Mouse (Mus musculus) kidney, adult 2 months (tissue): ENCODE measurements around the gene Plod1. TPM values are rescaled to one million over a fixed set of nuclear protein-coding genes. Genes with fewer than 3 reads are reported as not detected.
A peak's percentile ranks its signal among the peaks of the same experiment; 100 is the strongest.

ENCODE experiments used
- DNase-seq: peaks from one replicate; pipeline ENCODE4 v3.0.0; 2021
- H3K27ac ChIP-seq: fragments of 200-500 bp; 2 replicates; pipeline ENCODE4 v1.5.1; 2012; ENCODE audit warnings: low read depth, low read length, control low read depth, inconsistent platforms; ENCODE audit not compliant: insufficient read depth
- H3K27me3 ChIP-seq: fragments of 200-500 bp; replicated peaks from 2 replicates; pipeline ENCODE4 v1.6.1; 2012; ENCODE audit warnings: mild to moderate bottlenecking, moderate library complexity, low read length, inconsistent platforms; ENCODE audit not compliant: control insufficient read depth, insufficient read depth
- H3K36me3 ChIP-seq: fragments of 200-500 bp; 2 replicates; pipeline ENCODE4 v1.6.1; 2012; ENCODE audit warnings: mild to moderate bottlenecking, moderate library complexity, low read length, inconsistent platforms; ENCODE audit not compliant: control insufficient read depth, insufficient read depth
- H3K4me1 ChIP-seq: fragments of 200-500 bp; 2 replicates; pipeline ENCODE4 v1.6.1; 2011; ENCODE audit warnings: low read length; ENCODE audit not compliant: control insufficient read depth, insufficient read depth
- H3K4me3 ChIP-seq: fragments of 200-500 bp; 2 replicates; pipeline ENCODE4 v1.5.1; 2011; ENCODE audit warnings: mild to moderate bottlenecking, low read depth, low read length, control low read depth; ENCODE audit not compliant: insufficient read depth
- CTCF ChIP-seq: fragments of 200-500 bp; conservative IDR thresholded peaks from 2 replicates; pipeline ENCODE4 v1.5.1; 2011; ENCODE audit warnings: low read depth, mild to moderate bottlenecking, control low read depth, low read length, moderate library complexity, mixed read lengths; ENCODE audit not compliant: insufficient read depth, insufficient read length
- POLR2A ChIP-seq: fragments of 200-500 bp; IDR thresholded peaks from one replicate; pipeline ENCODE4 v1.6.1; 2011; ENCODE audit warnings: low read depth, low read length, control low read depth
- WGBS: fragments of 180-500 bp; shearing (Covaris S2); methylation state at CpG from one replicate; pipeline ENCODE4 v1.1.7; 2018; 5-methylcytosine and 5-hydroxymethylcytosine counted together
- polyA plus RNA-seq: library from polyadenylated mRNA; depleted of rRNA; stranded (reverse); fragments of >200 nt; gene quantifications from 2 replicates; pipeline ENCODE4 v1.2.3, GENCODE M21; 2012

The Plod1 gene
- polyA plus RNA-seq, 1 experiment, result 42.1 TPM

DNA sequence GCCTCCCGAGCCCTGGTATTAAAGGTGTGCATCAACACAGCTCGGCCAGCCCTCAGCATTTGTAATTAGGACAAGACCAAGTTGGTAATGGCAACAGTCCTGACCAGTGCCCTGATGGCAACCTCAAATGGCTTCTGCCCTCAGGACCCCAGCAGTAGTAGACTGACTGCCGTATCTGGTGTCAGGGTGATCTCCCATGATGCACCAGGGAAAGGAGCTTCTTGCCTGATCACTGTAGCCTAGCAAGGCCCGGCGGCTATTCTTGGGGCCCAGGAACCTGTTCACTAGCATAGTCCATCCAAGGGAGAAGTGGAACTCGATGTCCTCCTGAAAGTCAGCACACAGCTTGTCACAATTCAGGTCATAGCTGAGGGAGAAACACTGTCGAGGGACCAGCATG, 54.8 kb downstream of the Plod1 start:
- no peak overlapping the region for H3K27ac ChIP-seq
- H3K36me3 ChIP-seq, result peaks cover 2% of the 10 kb centered on the region
- no peak for TF ChIP-seq POLR2A
- no peak for TF ChIP-seq CTCF
- H3K4me3 ChIP-seq, result no peak overlapping the region
- 94% methylated on average over 7 of the region's 7 CpGs for WGBS
- H3K4me1 ChIP-seq, result no peaks in the 10 kb centered on the region
- no peaks in the 10 kb centered on the region for H3K27me3 ChIP-seq
- no peak for DNase-seq

DNA sequence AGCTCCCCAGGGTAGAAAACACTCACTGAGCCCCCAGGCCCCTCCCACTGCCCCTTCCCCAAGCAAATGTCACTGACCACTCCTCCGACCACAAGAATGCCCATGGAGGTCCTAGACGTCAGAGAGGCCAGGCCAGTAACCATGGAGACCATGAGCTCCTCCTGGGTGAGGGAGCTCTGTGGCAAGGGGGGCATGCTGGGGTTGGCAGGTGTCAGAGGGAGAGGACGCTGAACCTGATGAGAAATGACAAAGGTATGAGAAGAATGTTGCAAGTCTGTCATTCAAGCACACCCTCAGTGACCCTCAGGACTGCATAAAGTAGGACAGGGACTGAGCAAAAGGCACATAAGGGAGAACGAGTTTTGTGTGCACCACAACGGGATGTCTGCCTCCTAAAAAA, 56.7 kb downstream of the Plod1 start:
- WGBS, result 60% methylated on average over 5 of the region's 5 CpGs
- no peak for DNase-seq
- H3K4me3 ChIP-seq, result no peak overlapping the region
- H3K36me3 ChIP-seq, result peaks cover 2% of the 10 kb centered on the region
- no peaks in the 10 kb centered on the region for H3K4me1 ChIP-seq
- no peak overlapping the region for H3K27ac ChIP-seq
- no peaks in the 10 kb centered on the region for H3K27me3 ChIP-seq
- TF ChIP-seq CTCF, result no peak

DNA sequence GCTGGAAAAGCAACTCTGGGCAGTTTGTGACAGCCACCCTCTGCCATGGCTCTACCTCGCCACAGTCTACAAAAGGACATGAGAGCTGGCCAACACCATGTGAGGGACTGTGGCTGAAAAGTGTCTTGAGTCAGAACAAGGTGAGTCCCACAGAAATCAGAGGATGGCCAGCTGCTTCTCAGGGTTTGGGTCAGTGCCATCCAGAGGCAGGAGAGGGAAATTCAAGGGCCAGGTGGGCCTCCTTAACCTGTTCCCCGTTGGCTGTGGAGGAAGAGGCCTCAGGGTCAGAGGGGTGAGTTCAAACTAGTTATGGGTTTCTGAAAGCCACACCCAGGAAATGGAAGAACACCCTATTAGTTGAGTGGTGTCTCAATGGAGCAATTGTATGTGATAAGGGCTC, 57.1 kb downstream of the Plod1 start:
- TF ChIP-seq CTCF (no peak), POLR2A (no peak)
- no peak for DNase-seq
- WGBS, result 51% methylated on average over 2 of the region's 2 CpGs
- Histone ChIP-seq H3K4me3 (no peak overlapping the region), H3K27ac (no peak overlapping the region), H3K4me1 (no peaks in the 10 kb centered on the region), H3K27me3 (no peaks in the 10 kb centered on the region), H3K36me3 (peaks cover 2% of the 10 kb centered on the region)

DNA sequence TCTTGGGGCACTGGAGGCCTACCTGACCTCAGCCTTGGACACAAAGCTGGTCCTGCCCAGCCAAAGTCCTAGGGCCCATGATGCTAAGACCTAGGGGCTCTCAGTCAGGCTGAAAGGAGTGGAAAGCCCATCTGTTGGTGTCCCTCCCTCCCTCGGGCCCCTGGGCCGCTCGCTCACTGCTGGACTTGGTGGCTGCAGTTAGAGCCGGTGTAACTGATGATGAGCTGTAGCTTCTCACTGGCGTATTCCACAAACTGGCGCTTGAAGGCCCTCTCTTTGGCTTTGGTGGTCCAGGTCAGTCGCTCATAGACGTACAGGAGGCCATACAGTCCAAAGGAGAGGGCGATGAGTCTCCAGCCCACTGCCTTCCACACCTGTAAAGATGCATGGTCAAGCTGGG, 58.0 kb downstream of the Plod1 start:
- no peaks in the 10 kb centered on the region for H3K4me1 ChIP-seq
- DNase-seq, result no peak
- 92% methylated on average over 9 of the region's 9 CpGs for WGBS
- no peak overlapping the region for H3K4me3 ChIP-seq
- TF ChIP-seq CTCF (no peak), POLR2A (no peak)
- H3K27me3 ChIP-seq, result no peaks in the 10 kb centered on the region
- H3K27ac ChIP-seq, result no peak overlapping the region
- H3K36me3 ChIP-seq, result peaks cover 2% of the 10 kb centered on the region

DNA sequence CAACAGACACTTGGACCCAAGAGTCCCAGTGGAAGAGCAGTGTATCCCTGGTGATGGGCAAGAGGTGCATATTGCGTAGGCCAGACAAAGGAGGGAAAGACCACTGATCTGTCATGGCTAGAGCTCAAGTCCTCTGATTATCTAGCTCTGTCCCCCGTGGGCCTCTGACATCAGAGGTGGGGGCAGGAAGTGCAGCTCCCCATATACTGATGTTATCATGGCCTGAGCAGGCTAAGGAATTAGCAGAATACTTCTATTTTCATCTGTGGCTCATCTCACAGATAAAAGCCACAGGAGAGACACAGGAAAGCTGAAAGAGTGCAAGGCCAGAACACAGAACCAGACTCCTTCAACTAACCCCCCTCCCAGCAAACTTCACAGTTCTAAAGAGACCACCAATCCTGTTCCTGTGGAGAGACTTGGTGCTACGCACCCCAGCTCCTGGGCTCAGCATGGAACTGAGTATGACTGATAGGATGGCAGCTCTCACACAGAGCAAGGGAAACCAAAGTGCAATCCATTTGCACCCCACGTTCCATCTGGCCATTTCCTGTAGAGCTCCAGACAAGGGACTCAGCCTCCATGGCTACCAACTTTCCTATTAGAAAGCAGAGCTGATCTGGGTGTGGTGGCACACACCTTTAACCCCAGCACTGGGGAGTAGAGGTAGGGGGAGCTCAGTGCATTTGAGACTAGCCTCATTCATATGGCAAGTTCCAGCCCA, 60.6 kb downstream of the Plod1 start:
- H3K4me1 ChIP-seq, result no peaks in the 10 kb centered on the region
- no peak overlapping the region for H3K4me3 ChIP-seq
- H3K27ac ChIP-seq, result no peak overlapping the region
- H3K36me3 ChIP-seq, result peaks cover 2% of the 10 kb centered on the region
- TF ChIP-seq POLR2A (no peak), CTCF (no peak)
- no peaks in the 10 kb centered on the region for H3K27me3 ChIP-seq
- 77% methylated on average over 4 of the region's 4 CpGs for WGBS
- no peak for DNase-seq

DNA sequence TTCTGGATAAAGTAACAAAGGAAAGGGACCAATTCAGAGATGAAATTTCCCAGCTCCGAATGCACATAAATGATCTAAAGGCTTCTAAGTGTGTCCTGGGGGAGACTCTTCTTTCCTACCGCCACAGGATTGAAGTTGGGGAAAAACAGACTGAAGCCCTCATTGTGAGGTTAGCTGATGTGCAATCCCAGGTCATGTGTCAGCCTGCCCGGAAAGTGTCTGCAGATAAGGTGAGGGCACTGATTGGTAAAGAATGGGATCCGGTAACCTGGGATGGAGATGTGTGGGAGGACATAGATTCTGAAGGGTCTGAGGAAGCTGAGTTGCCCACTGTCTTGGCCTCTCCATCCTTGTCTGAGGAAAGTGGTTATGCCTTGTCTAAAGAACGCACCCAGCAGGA, 67.3 kb downstream of the Plod1 start:
- Histone ChIP-seq H3K4me1 (peaks cover 7% of the 10 kb centered on the region), H3K27me3 (no peaks in the 10 kb centered on the region), H3K27ac (no peak overlapping the region), H3K4me3 (peak overlapping the region; percentile 59), H3K36me3 (no peaks in the 10 kb centered on the region)
- DNase-seq, result no peak
- 4% methylated on average over 5 of the region's 5 CpGs for WGBS
- TF ChIP-seq CTCF (no peak), POLR2A (no peak)

DNA sequence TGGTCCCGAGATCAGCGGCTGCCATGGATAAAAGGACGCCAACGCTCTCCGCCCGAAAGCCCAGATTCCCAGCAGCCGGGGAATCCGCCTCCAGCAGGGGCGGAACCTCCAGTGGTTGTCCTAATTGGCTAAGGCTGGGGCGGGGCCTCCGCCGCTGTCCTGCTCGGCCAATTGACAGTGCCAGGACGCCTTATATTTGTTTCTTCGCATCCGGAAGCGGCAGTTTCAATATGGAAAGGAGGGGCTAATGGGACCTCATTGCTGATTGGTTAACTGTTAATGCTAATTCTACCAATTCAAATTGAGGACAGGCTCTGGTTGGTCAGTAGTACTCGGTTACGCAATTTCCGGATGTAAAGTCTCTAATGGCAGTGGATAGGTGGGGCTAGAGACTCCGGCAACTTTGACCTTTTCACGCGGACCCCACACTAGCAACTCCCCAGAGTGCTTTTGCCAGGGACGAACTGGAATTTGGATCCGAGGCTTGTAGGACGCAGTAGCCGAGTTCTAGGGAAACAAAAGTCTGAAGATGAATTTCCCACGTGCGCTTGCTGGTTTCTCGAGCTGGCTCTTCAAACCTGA, 68.0 kb downstream of the Plod1 start, which contains the start of the genes Miip and Fv1:
Gene Miip, minus strand, starts transcription at position 367 of the 582 bp plus-strand sequence.
Gene Fv1, plus strand, starts transcription at position 530 of the 582 bp plus-strand sequence.
- Histone ChIP-seq H3K27me3 (no peaks in the 10 kb centered on the region), H3K4me3 (peak within 1 kb of the TSS; percentile 90), H3K36me3 (no peaks in the 10 kb centered on the region), H3K27ac (peak within 1 kb of the TSS; percentile 17; the same call in 1 of the 2 replicates), H3K4me1 (peaks cover 7% of the 10 kb centered on the region)
- under 1% methylated on average over 30 of the region's 30 CpGs for WGBS
- DNase-seq, result peak; percentile 99
- no peak for TF ChIP-seq CTCF
- peak; percentile 31 for TF ChIP-seq POLR2A
